Mouse (Mus musculus) limb, embryonic 14.5 days (tissue): ENCODE results near the gene Tysnd1. TPM values are rescaled to one million over a fixed set of nuclear protein-coding genes. Genes with fewer than 3 reads are reported as not detected.

Experiments used
- ATAC-seq: fragments of 200-750 bp; cut with Nextera tagmentation; 2 replicates; pipeline ENCODE4 v1.8.0; 2017; ENCODE audit warnings: low read depth, moderate number of reproducible peaks, moderate TSS enrichment; ENCODE audit not compliant: low FRiP score
- DNase-seq: peaks from one replicate; pipeline ENCODE4 v3.0.0-alpha.2; 2015; ENCODE audit warnings: low spot score
- H3K27ac ChIP-seq: fragments of 300-500 bp; sonication (generic); replicated peaks from 2 replicates; pipeline ENCODE4 v1.5.1; 2014; ENCODE audit warnings: low read depth, mild to moderate bottlenecking, low read length, moderate library complexity, mixed read lengths
- H3K27me3 ChIP-seq: fragments of 300-500 bp; sonication (generic); 2 replicates; pipeline ENCODE4 v1.6.1; 2014; ENCODE audit warnings: low read length, mixed read lengths; ENCODE audit not compliant: control insufficient read depth, insufficient read depth
- H3K36me3 ChIP-seq: fragments of 300-500 bp; sonication (generic); 2 replicates; pipeline ENCODE4 v1.6.1; 2014; ENCODE audit warnings: mild to moderate bottlenecking, low read length, moderate library complexity, mixed read lengths; ENCODE audit not compliant: control insufficient read depth, insufficient read depth
- H3K4me1 ChIP-seq: fragments of 300-500 bp; sonication (generic); 2 replicates; pipeline ENCODE4 v1.6.1; 2014; ENCODE audit warnings: antibody characterized with exemption, low read length, mixed read lengths; ENCODE audit not compliant: control insufficient read depth, insufficient read depth
- H3K4me2 ChIP-seq: fragments of 300-500 bp; sonication (generic); replicated peaks from 2 replicates; pipeline ENCODE4 v1.6.1; 2014; ENCODE audit warnings: low read depth, mild to moderate bottlenecking, low read length, moderate library complexity; ENCODE audit not compliant: severe bottlenecking
- H3K4me3 ChIP-seq: fragments of 300-500 bp; sonication (generic); replicated peaks from 2 replicates; pipeline ENCODE4 v1.5.1; 2014; ENCODE audit warnings: low read length
- H3K9ac ChIP-seq: fragments of 300-500 bp; sonication (generic); 2 replicates; pipeline ENCODE4 v1.6.1; 2014; ENCODE audit warnings: mild to moderate bottlenecking, low read depth, low read length, moderate library complexity; ENCODE audit not compliant: severe bottlenecking
- H3K9me3 ChIP-seq: fragments of 300-500 bp; sonication (generic); 2 replicates; pipeline ENCODE4 v1.6.1; 2016; ENCODE audit warnings: low read length; ENCODE audit not compliant: control insufficient read depth
- POLR2A ChIP-seq: fragments of 200-500 bp; IDR thresholded peaks from 2 replicates; pipeline ENCODE4 v1.8.0; 2012; ENCODE audit warnings: inconsistent platforms, mild to moderate bottlenecking, moderate library complexity, borderline replicate concordance; ENCODE audit not compliant: insufficient read depth, insufficient read length; ENCODE audit errors: extremely low read depth
- WGBS: fragments of 180-500 bp; shearing (Covaris S2); extraction: QIAGEN DNeasy Blood & Tissue Kit; methylation state at CpG from one replicate; pipeline ENCODE4 v1.1.7; 2014; 5-methylcytosine and 5-hydroxymethylcytosine counted together
- polyA plus RNA-seq, 2 experiments: library from polyadenylated mRNA; depleted of rRNA in 1 of 2; stranded (reverse) in 1 of 2; unstranded in 1 of 2; fragments of >200 nt; fragmentation: Nextera tagmentation in 1 of 2; extraction: Ambion mirVana in 1 of 2; gene quantifications; 2 replicates each; pipeline versions ENCODE4 v1.2.1 to v1.2.3; 2012 to 2014

Tysnd1 gene
- polyA plus RNA-seq, 2 experiments: 39.2 to 43.5 TPM

- H3K4me2 ChIP-seq: no peak overlapping the region
- ATAC-seq (no peak), DNase-seq (no peak)
- H3K27ac ChIP-seq: no peak overlapping the region
- no peak overlapping the region for H3K9ac ChIP-seq
- TF ChIP-seq POLR2A: no peak
- no peak overlapping the region for H3K4me3 ChIP-seq
- H3K36me3 ChIP-seq: peaks cover 78% of the 10 kb centered on the region
- no peaks in the 10 kb centered on the region for H3K27me3 ChIP-seq
- no peaks in the 10 kb centered on the region for H3K9me3 ChIP-seq
- WGBS: 93% methylated on average over 3 of the region's 3 CpGs
- no peaks in the 10 kb centered on the region for H3K4me1 ChIP-seq
These were observed 24.6 kb upstream of the Tysnd1 start for GRCm38 (mm10) chr10:61670758-61671157.

- Histone ChIP-seq H3K36me3 (peaks cover 37% of the 10 kb centered on the region), H3K9me3 (no peaks in the 10 kb centered on the region), H3K27ac (no peak overlapping the region), H3K27me3 (no peaks in the 10 kb centered on the region), H3K4me2 (no peak overlapping the region), H3K4me1 (no peaks in the 10 kb centered on the region), H3K4me3 (no peak overlapping the region), H3K9ac (no peak overlapping the region)
- WGBS: 84% methylated on average over 3 of the region's 3 CpGs
- no peak for DNase-seq
- ATAC-seq: no peak
- TF ChIP-seq POLR2A: no peak
These were observed 19.4 kb upstream of the Tysnd1 start for GRCm38 (mm10) chr10:61675935-61676334.

GRCm38 (mm10) chr10:61679545-61679944 lies 15.8 kb upstream of the Tysnd1 start:
- TF ChIP-seq POLR2A: no peak
- Histone ChIP-seq H3K27me3 (no peaks in the 10 kb centered on the region), H3K4me1 (peaks cover 7% of the 10 kb centered on the region), H3K27ac (peak overlapping the region; percentile 92), H3K9ac (peak overlapping the region; percentile 95), H3K9me3 (no peaks in the 10 kb centered on the region), H3K4me3 (peak overlapping the region; percentile 96), H3K36me3 (peaks cover 14% of the 10 kb centered on the region), H3K4me2 (peak overlapping the region; percentile 62)
- peak; percentile 6; the same call in 1 of the 2 replicates for ATAC-seq
- peak; percentile 9 for DNase-seq
- WGBS: 32% methylated on average over 9 of the region's 9 CpGs

- peak within 1 kb of the TSS; percentile 92 for H3K27ac ChIP-seq
- WGBS: under 1% methylated on average over 49 of the region's 84 CpGs
- H3K4me3 ChIP-seq: peak within 1 kb of the TSS; percentile 96
- peak; percentile 97 for DNase-seq
- H3K4me1 ChIP-seq: peaks cover 7% of the 10 kb centered on the region
- peak; percentile 99 for ATAC-seq
- TF ChIP-seq POLR2A: peak; percentile 83; the same call in 1 of the 2 replicates
- H3K36me3 ChIP-seq: peaks cover 14% of the 10 kb centered on the region
- peak within 1 kb of the TSS; percentile 95 for H3K9ac ChIP-seq
- H3K4me2 ChIP-seq: peak within 1 kb of the TSS; percentile 77
- no peaks in the 10 kb centered on the region for H3K9me3 ChIP-seq
- no peaks in the 10 kb centered on the region for H3K27me3 ChIP-seq
These were observed 15.1 kb upstream of the Tysnd1 start, which contains the start of gene Sar1a for GRCm38 (mm10) chr10:61680015-61680913. Gene Sar1a (plus strand): TSS chr10:61680299.

- ATAC-seq: no peak
- no peaks in the 10 kb centered on the region for H3K9me3 ChIP-seq
- peaks cover 88% of the 10 kb centered on the region for H3K36me3 ChIP-seq
- H3K27me3 ChIP-seq: no peaks in the 10 kb centered on the region
- no peak for DNase-seq
- H3K27ac ChIP-seq: no peak overlapping the region
- H3K4me2 ChIP-seq: no peak overlapping the region
- no peak for TF ChIP-seq POLR2A
- H3K9ac ChIP-seq: no peak overlapping the region
- no peak overlapping the region for H3K4me3 ChIP-seq
- WGBS: 89% methylated on average over 8 of the region's 8 CpGs
- no peaks in the 10 kb centered on the region for H3K4me1 ChIP-seq
These were observed 5.9 kb upstream of the Tysnd1 start for GRCm38 (mm10) chr10:61689405-61689804.
